Mouse (Mus musculus) cerebellum, adult 2 months (tissue): Measurements from ENCODE around the gene Setd5.

Experiments
- CTCF ChIP-seq: fragments of 200-500 bp; IDR thresholded peaks from 2 replicates; pipeline ENCODE4 v1.5.1; 2011; ENCODE audit warnings: low read depth, mild to moderate bottlenecking, control low read depth, low read length, moderate library complexity, borderline replicate concordance; ENCODE audit not compliant: insufficient read depth
- POLR2A ChIP-seq: fragments of 200-500 bp; IDR thresholded peaks from 2 replicates; pipeline ENCODE4 v1.6.1; 2011; ENCODE audit warnings: low read length, control low read depth, borderline replicate concordance; ENCODE audit not compliant: insufficient read depth

GRCm38 (mm10) chr6:113036463-113037175 is 40.5 kb upstream of the Setd5 start:
- TF ChIP-seq POLR2A, result no peak
- no peak for TF ChIP-seq CTCF
